Mouse (Mus musculus) brain, embryonic 18.5 days (tissue): Measurements from ENCODE around the gene Wdr6.
"Not testable (repeated sequence)": the region's sequence is repeated elsewhere in the genome, so short reads cannot be mapped to it uniquely, and the experiment has no call there.

ENCODE experiments used
- DNase-seq: peaks from one replicate; pipeline ENCODE4 v3.0.0-alpha.2; 2012; ENCODE audit warnings: low read depth, low spot score

Wdr6 gene

GRCm38 (mm10) chr9:108578545-108579343 is at the start of gene Wdr6:
TSS of gene Wdr6 (minus strand) at chr9:108578739.
- DNase-seq, result peak; percentile 93

- DNase-seq, result no peak
These were observed 49.6 kb upstream of the Wdr6 start for GRCm38 (mm10) chr9:108628141-108628540.

GRCm38 (mm10) chr9:108626498-108626897 is 48.0 kb upstream of the Wdr6 start:
- DNase-seq, result no peak

GRCm38 (mm10) chr9:108617301-108617700 is 38.8 kb upstream of the Wdr6 start:
- DNase-seq, result no peak

GRCm38 (mm10) chr9:108611488-108611887 is 32.9 kb upstream of the Wdr6 start:
- no peak for DNase-seq

GRCm38 (mm10) chr9:108608889-108609288 is 30.4 kb upstream of the Wdr6 start:
- no peak for DNase-seq

GRCm38 (mm10) chr9:108607929-108608328 is 29.4 kb upstream of the Wdr6 start:
- DNase-seq, result not testable (repeated sequence)

- no peak for DNase-seq
These were observed 23.4 kb upstream of the Wdr6 start for GRCm38 (mm10) chr9:108601986-108602385.

GRCm38 (mm10) chr9:108600011-108600410 is 21.5 kb upstream of the Wdr6 start:
- DNase-seq, result no peak

- DNase-seq, result no peak
These were observed 20.6 kb upstream of the Wdr6 start for GRCm38 (mm10) chr9:108599021-108599566.

GRCm38 (mm10) chr9:108596998-108597764 is 18.6 kb upstream of the Wdr6 start, which contains the start of gene P4htm:
TSS of gene P4htm (minus strand) at chr9:108597667.
- DNase-seq, result no peak

- no peak for DNase-seq
These were observed 15.8 kb upstream of the Wdr6 start for GRCm38 (mm10) chr9:108594354-108594753.

GRCm38 (mm10) chr9:108591462-108591861 is 12.9 kb upstream of the Wdr6 start:
- no peak for DNase-seq

GRCm38 (mm10) chr9:108589229-108589628 is 10.7 kb upstream of the Wdr6 start:
- DNase-seq, result no peak

GRCm38 (mm10) chr9:108587571-108588180 is 9.1 kb upstream of the Wdr6 start:
- peak; percentile 90 for DNase-seq

- no peak for DNase-seq
These were observed 778 bp upstream of the Wdr6 start for GRCm38 (mm10) chr9:108579344-108579690.

- DNase-seq, result no peak
These were observed 500 bp downstream of the Wdr6 start for GRCm38 (mm10) chr9:108577934-108578544.

GRCm38 (mm10) chr9:108577025-108577424 is 1.5 kb downstream of the Wdr6 start:
- DNase-seq, result no peak

- no peak for DNase-seq
These were observed 2.9 kb downstream of the Wdr6 start for GRCm38 (mm10) chr9:108575321-108576297.

- DNase-seq, result no peak
These were observed 3.6 kb downstream of the Wdr6 start for GRCm38 (mm10) chr9:108574921-108575320.
